Mouse (Mus musculus) neural tube, embryonic 15.5 days (tissue): Measurements from ENCODE around the gene Zfp53. TPM values are rescaled to one million over a fixed set of nuclear protein-coding genes. Genes with fewer than 3 reads are reported as not detected.
"Not testable (repeated sequence)": the region's sequence is repeated elsewhere in the genome, so short reads cannot be mapped to it uniquely, and the experiment has no call there.

Source experiments
- ATAC-seq: fragments of 200-750 bp; cut with Nextera tagmentation; 2 replicates; pipeline ENCODE4 v1.8.0; 2017; ENCODE audit warnings: mild to moderate bottlenecking, moderate TSS enrichment, moderate library complexity; ENCODE audit not compliant: low FRiP score
- H3K27ac ChIP-seq: fragments of 300-500 bp; sonication (generic); replicated peaks from 2 replicates; pipeline ENCODE4 v1.5.1; 2015; ENCODE audit warnings: mild to moderate bottlenecking, inconsistent platforms
- H3K27me3 ChIP-seq: fragments of 300-500 bp; sonication (generic); replicated peaks from 2 replicates; pipeline ENCODE4 v1.6.1; 2015; ENCODE audit warnings: inconsistent platforms
- H3K36me3 ChIP-seq: fragments of 300-500 bp; sonication (generic); 2 replicates; pipeline ENCODE4 v1.6.1; 2015; ENCODE audit warnings: inconsistent platforms
- H3K4me1 ChIP-seq: fragments of 300-500 bp; sonication (generic); 2 replicates; pipeline ENCODE4 v1.6.1; 2015; ENCODE audit warnings: inconsistent platforms
- H3K4me2 ChIP-seq: fragments of 300-500 bp; sonication (generic); 2 replicates; pipeline ENCODE4 v1.6.1; 2015; ENCODE audit warnings: inconsistent platforms, mild to moderate bottlenecking, moderate library complexity
- H3K4me3 ChIP-seq: fragments of 300-500 bp; sonication (generic); replicated peaks from 2 replicates; pipeline ENCODE4 v1.5.1; 2015; ENCODE audit warnings: mild to moderate bottlenecking, inconsistent platforms
- H3K9ac ChIP-seq: fragments of 300-500 bp; sonication (generic); replicated peaks from 2 replicates; pipeline ENCODE4 v1.6.1; 2015; ENCODE audit warnings: mild to moderate bottlenecking, inconsistent platforms
- H3K9me3 ChIP-seq: fragments of 300-500 bp; sonication (generic); replicated peaks from 2 replicates; pipeline ENCODE4 v1.6.1; 2016; ENCODE audit warnings: inconsistent platforms
- WGBS: fragments of 180-500 bp; shearing (Covaris S2); methylation state at CpG from one replicate; pipeline ENCODE4 v1.1.7; 2015; ENCODE audit warnings: mixed read lengths; 5-methylcytosine and 5-hydroxymethylcytosine counted together
- polyA plus RNA-seq: library from polyadenylated mRNA; unstranded; fragments of >200 nt; fragmentation: Nextera tagmentation; extraction: Ambion mirVana; gene quantifications from 2 replicates; pipeline ENCODE4 v1.2.1, GENCODE M21; 2015

Gene Zfp53
- 9.7 and 11.7 TPM in 2 replicates for polyA plus RNA-seq

GRCm38 (mm10) chr17:21488760-21489499, at the start of gene Zfp53:
Zfp53 (plus strand) TSS chr17:21488998.
- Histone ChIP-seq H3K4me3 (peak within 1 kb of the TSS; percentile 77), H3K36me3 (peaks cover 6% of the 10 kb centered on the region; the same call in 1 of the 2 replicates), H3K9me3 (no peaks in the 10 kb centered on the region), H3K27me3 (no peaks in the 10 kb centered on the region), H3K9ac (peak within 1 kb of the TSS; percentile 73), H3K27ac (peak within 1 kb of the TSS; percentile 80), H3K4me1 (peaks cover 13% of the 10 kb centered on the region), H3K4me2 (peak within 1 kb of the TSS; percentile 69)
- under 1% methylated on average over 34 of the region's 34 CpGs for WGBS
- ATAC-seq, result peak; percentile 100

- Histone ChIP-seq H3K4me1 (peaks cover 7% of the 10 kb centered on the region), H3K4me2 (peak overlapping the region; percentile 71), H3K27ac (peak overlapping the region; percentile 85), H3K9me3 (no peaks in the 10 kb centered on the region), H3K4me3 (peak overlapping the region; percentile 68), H3K27me3 (peaks cover 8% of the 10 kb centered on the region), H3K36me3 (peaks cover 3% of the 10 kb centered on the region; the same call in 1 of the 2 replicates), H3K9ac (peak overlapping the region; percentile 48)
- ATAC-seq, result peak; percentile 89
- WGBS, result under 1% methylated on average over 3 of the region's 3 CpGs
Measured at GRCm38 (mm10) chr17:21449669-21450068, 39.1 kb upstream of the Zfp53 start.

DNA sequence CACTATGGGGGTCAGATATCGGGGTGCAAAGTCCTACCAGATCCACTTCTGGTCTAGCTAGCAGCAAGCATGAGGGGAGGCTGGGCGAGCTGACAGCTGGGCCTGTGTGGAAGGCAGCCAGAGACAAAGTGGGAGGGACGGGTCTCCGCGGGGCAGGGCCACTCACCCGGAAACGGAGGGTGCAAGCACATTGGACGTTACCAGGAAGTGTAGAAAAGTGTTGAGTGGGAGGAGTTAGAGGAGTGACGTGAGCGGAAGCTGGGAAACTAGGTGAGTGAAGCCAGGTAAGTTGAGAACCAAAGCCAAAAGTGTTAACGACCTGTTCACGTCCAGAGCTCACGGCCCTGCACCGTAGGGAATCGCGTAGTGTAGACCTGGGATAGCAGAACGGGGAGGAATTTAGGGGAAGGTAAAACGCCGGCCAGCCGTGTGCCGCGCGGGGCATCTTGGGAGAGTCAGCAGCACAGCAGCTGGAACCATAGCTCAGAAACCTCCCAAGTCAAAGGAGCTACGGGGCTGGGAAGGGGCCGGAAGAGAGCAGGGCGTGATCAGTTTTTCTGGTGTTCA, 38.6 kb upstream of the Zfp53 start, which contains the start of gene Zfp51:
Gene Zfp51 (plus strand): TSS at position 237 of the 567 bp plus-strand sequence.
- peak within 1 kb of the TSS; percentile 68 for H3K4me3 ChIP-seq
- peak within 1 kb of the TSS; percentile 48 for H3K9ac ChIP-seq
- H3K4me1 ChIP-seq, result peaks cover 7% of the 10 kb centered on the region
- no peaks in the 10 kb centered on the region for H3K9me3 ChIP-seq
- peaks cover 3% of the 10 kb centered on the region for H3K36me3 ChIP-seq
- H3K27ac ChIP-seq, result peak within 1 kb of the TSS; percentile 85
- H3K27me3 ChIP-seq, result peaks cover 8% of the 10 kb centered on the region
- peak; percentile 100 for ATAC-seq
- under 1% methylated on average over 26 of the region's 26 CpGs for WGBS
- H3K4me2 ChIP-seq, result peak within 1 kb of the TSS; percentile 71

DNA sequence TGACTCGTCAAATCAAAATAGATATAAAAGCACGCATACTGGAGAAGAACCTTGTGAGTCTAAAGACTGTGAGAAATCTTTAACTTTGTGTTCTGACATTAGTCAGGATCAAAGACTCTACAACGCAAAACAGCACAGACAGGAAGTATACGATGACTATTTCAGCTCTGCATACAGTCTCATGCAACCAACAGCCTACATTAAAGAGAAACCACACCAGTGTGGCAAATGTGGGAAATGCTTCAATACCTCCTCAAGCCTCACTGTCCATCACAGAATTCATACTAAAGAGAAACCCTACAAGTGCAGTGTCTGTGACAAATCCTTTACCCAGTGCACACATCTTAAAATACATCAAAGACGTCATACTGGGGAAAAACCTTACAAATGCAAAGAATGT, 25.2 kb upstream of the Zfp53 start:
- Histone ChIP-seq H3K27me3 (no peaks in the 10 kb centered on the region), H3K27ac (no peak overlapping the region), H3K4me3 (no peak overlapping the region), H3K4me2 (no peak overlapping the region), H3K9me3 (no peaks in the 10 kb centered on the region), H3K9ac (no peak overlapping the region), H3K4me1 (no peaks in the 10 kb centered on the region), H3K36me3 (peaks cover 53% of the 10 kb centered on the region)
- ATAC-seq, result no peak
- WGBS, result 93% methylated on average over 5 of the region's 5 CpGs

GRCm38 (mm10) chr17:21472032-21472652, 16.7 kb upstream of the Zfp53 start:
- Histone ChIP-seq H3K4me2 (no peak overlapping the region), H3K27me3 (no peaks in the 10 kb centered on the region), H3K36me3 (no peaks in the 10 kb centered on the region), H3K27ac (no peak overlapping the region), H3K9ac (no peak overlapping the region), H3K4me3 (no peak overlapping the region), H3K9me3 (no peaks in the 10 kb centered on the region), H3K4me1 (peaks cover 4% of the 10 kb centered on the region)
- 72% methylated on average over 3 of the region's 3 CpGs for WGBS
- no peak for ATAC-seq

DNA sequence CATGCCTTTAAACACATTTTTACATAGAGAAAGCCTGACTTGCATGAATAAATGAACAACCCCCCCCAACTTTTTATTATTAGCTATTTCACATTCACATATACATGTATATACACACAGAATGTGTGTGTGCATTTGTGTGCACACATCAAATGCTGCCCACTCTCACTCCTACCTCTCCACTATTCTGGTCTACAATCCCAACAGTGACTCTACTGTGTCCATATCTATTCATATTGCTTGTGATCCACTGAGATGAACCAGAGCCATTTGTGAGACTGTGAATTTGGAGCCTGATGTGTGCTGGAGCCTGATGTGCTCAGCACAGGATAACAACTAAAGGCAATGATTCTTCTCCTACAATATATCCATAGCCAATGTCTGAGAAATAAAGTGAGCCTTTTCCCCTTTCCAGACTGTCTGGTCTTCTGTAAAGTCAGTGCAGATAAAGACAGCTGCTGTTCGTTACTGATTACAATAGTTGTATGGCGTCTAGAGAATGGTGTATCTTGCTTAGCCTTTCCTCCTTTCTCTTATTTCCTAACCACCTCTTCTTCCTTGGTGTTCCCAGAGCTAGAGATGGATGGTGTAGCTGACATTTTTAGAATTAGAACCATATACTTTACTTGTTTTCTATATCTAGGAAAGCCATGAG, 16.0 kb upstream of the Zfp53 start:
- H3K4me2 ChIP-seq, result no peak overlapping the region
- ATAC-seq, result no peak
- WGBS, result 82% methylated on average over 2 of the region's 2 CpGs

GRCm38 (mm10) chr17:21473362-21474190, 15.2 kb upstream of the Zfp53 start:
- Histone ChIP-seq H3K4me1 (peaks cover 4% of the 10 kb centered on the region), H3K27ac (no peak overlapping the region), H3K9ac (no peak overlapping the region), H3K36me3 (no peaks in the 10 kb centered on the region), H3K4me2 (no peak overlapping the region), H3K27me3 (no peaks in the 10 kb centered on the region), H3K9me3 (no peaks in the 10 kb centered on the region), H3K4me3 (no peak overlapping the region)
- no peak for ATAC-seq
- 36% methylated on average over 14 of the region's 14 CpGs for WGBS

More for the DNA sequence above, 16.0 kb upstream of the Zfp53 start:
- no peaks in the 10 kb centered on the region for H3K27me3 ChIP-seq
- H3K9me3 ChIP-seq, result no peaks in the 10 kb centered on the region
- no peak overlapping the region for H3K27ac ChIP-seq
- no peak overlapping the region for H3K4me3 ChIP-seq
- H3K9ac ChIP-seq, result no peak overlapping the region
- H3K36me3 ChIP-seq, result no peaks in the 10 kb centered on the region
- peaks cover 4% of the 10 kb centered on the region for H3K4me1 ChIP-seq

GRCm38 (mm10) chr17:21474729-21475128, 14.1 kb upstream of the Zfp53 start:
- H3K4me3 ChIP-seq, H3K9ac ChIP-seq, H3K4me2 ChIP-seq, H3K36me3 ChIP-seq, H3K9me3 ChIP-seq, H3K27me3 ChIP-seq, ATAC-seq, H3K4me1 ChIP-seq, H3K27ac ChIP-seq: not testable (repeated sequence)
- WGBS, result 41% methylated on average over 10 of the region's 10 CpGs

- H3K4me3 ChIP-seq, H3K27ac ChIP-seq, H3K9me3 ChIP-seq, H3K36me3 ChIP-seq, H3K27me3 ChIP-seq, ATAC-seq, H3K4me1 ChIP-seq, H3K4me2 ChIP-seq, H3K9ac ChIP-seq: not testable (repeated sequence)
- WGBS, result 77% methylated on average over 1 of the region's 1 CpGs
Measured at GRCm38 (mm10) chr17:21475290-21475689, 13.5 kb upstream of the Zfp53 start.

- WGBS, result 93% methylated on average over 5 of the region's 9 CpGs
- H3K4me3 ChIP-seq, H3K27me3 ChIP-seq, H3K4me2 ChIP-seq, ATAC-seq, H3K9ac ChIP-seq, H3K36me3 ChIP-seq, H3K27ac ChIP-seq, H3K9me3 ChIP-seq, H3K4me1 ChIP-seq: not testable (repeated sequence)
Measured at GRCm38 (mm10) chr17:21476351-21476750, 12.4 kb upstream of the Zfp53 start.
